Mouse (Mus musculus) CH12.LX (cell line): ENCODE measurements around the gene Unc13b. TPM values are rescaled to one million over a fixed set of nuclear protein-coding genes. Genes with fewer than 3 reads are reported as not detected.

Source experiments
- DNase-seq: peaks from one replicate; pipeline ENCODE4 v3.0.0-alpha.2; 2013; ENCODE audit errors: extremely low read depth
- H3K27ac ChIP-seq: 2 replicates; pipeline ENCODE4 v1.5.1; 2012; ENCODE audit warnings: low read depth, mild to moderate bottlenecking, control low read depth, moderate library complexity; ENCODE audit not compliant: insufficient read depth
- H3K27me3 ChIP-seq: replicated peaks from 2 replicates; pipeline ENCODE3; 2012; ENCODE audit warnings: inconsistent platforms
- H3K36me3 ChIP-seq, 2 experiments: replicated peaks in 1 of 2; 2 replicates each; pipeline versions ENCODE3 to v1.6.1; 2012; ENCODE audit warnings: inconsistent platforms in 1 of 2, low read length in 1 of 2, mild to moderate bottlenecking in 1 of 2, mixed read lengths in 1 of 2, moderate library complexity in 1 of 2; ENCODE audit not compliant: control insufficient read depth in 1 of 2, insufficient read depth in 1 of 2
- H3K4me1 ChIP-seq, 2 experiments: 2 replicates each; pipeline ENCODE4 v1.6.1; 2012; ENCODE audit warnings: inconsistent platforms in 1 of 2, moderate library complexity in 1 of 2; ENCODE audit not compliant: insufficient read depth in 2 of 2, control insufficient read depth in 1 of 2
- H3K4me2 ChIP-seq: 2 replicates; pipeline ENCODE4 v1.6.1; 2012; ENCODE audit warnings: low read depth, mild to moderate bottlenecking, control low read depth; ENCODE audit not compliant: poor library complexity, insufficient read depth, severe bottlenecking
- H3K4me3 ChIP-seq, 3 experiments: fragments of 150-350 bp in 1 of 3; sonication (generic) in 1 of 3; replicated peaks in 1 of 3; 2 replicates each; pipeline versions ENCODE3 to v1.5.1; 2011 to 2012; ENCODE audit warnings: low read depth in 2 of 3, low read length in 2 of 3, mild to moderate bottlenecking in 2 of 3, moderate library complexity in 2 of 3, control low read depth in 1 of 3, improper control_type of control experiment in 1 of 3, inconsistent platforms in 1 of 3, mixed read lengths in 1 of 3; ENCODE audit not compliant: poor library complexity in 1 of 3
- H3K79me2 ChIP-seq: replicated peaks from 2 replicates; pipeline ENCODE4 v1.6.1; 2012; ENCODE audit warnings: mild to moderate bottlenecking, moderate library complexity; ENCODE audit not compliant: control insufficient read depth, poor library complexity, insufficient read depth, severe bottlenecking; ENCODE audit errors: extremely low read depth
- H3K9ac ChIP-seq: 2 replicates; pipeline ENCODE4 v1.6.1; 2012; ENCODE audit warnings: low read depth, mild to moderate bottlenecking, control low read depth, moderate library complexity; ENCODE audit not compliant: insufficient read depth
- H3K9me3 ChIP-seq: replicated peaks from 2 replicates; pipeline ENCODE3; 2012; ENCODE audit warnings: low read length, inconsistent platforms, mixed read lengths
- BHLHE40 ChIP-seq: IDR thresholded peaks from 2 replicates; pipeline ENCODE4 v1.6.1; 2011; ENCODE audit warnings: mild to moderate bottlenecking, low read depth, low read length, improper control_type of control experiment
- CHD2 ChIP-seq: IDR thresholded peaks from 2 replicates; pipeline ENCODE4 v1.6.1; 2011; ENCODE audit warnings: low read length, improper control_type of control experiment
- CTCF ChIP-seq, 2 experiments: IDR thresholded peaks in 1 of 2; conservative IDR thresholded peaks in 1 of 2; 2 replicates each; pipeline ENCODE4 v1.5.1; 2011 to 2012; ENCODE audit warnings: low read depth in 2 of 2, low read length in 2 of 2, improper control_type of control experiment in 1 of 2, inconsistent platforms in 1 of 2, mild to moderate bottlenecking in 1 of 2, moderate library complexity in 1 of 2
- ELF1 ChIP-seq: IDR thresholded peaks from 2 replicates; pipeline ENCODE4 v1.6.1; 2014; ENCODE audit warnings: low read depth, mild to moderate bottlenecking, inconsistent platforms, low read length, improper control_type of control experiment
- EP300 ChIP-seq: IDR thresholded peaks from 2 replicates; pipeline ENCODE4 v1.6.1; 2011; ENCODE audit warnings: low read length, improper control_type of control experiment
- GABPA ChIP-seq: IDR thresholded peaks from 2 replicates; pipeline ENCODE4 v1.6.1; 2012; ENCODE audit warnings: low read depth, low read length, improper control_type of control experiment, inconsistent platforms; ENCODE audit not compliant: insufficient replicate concordance
- HCFC1 ChIP-seq: IDR thresholded peaks from 2 replicates; pipeline ENCODE4 v1.6.1; 2012; ENCODE audit warnings: low read depth, mild to moderate bottlenecking, inconsistent platforms, low read length, improper control_type of control experiment
- KAT2A ChIP-seq: IDR thresholded peaks from 2 replicates; pipeline ENCODE4 v1.6.1; 2012; ENCODE audit warnings: low read length, improper control_type of control experiment, inconsistent platforms; ENCODE audit not compliant: insufficient replicate concordance
- MAFK ChIP-seq: IDR thresholded peaks from 2 replicates; pipeline ENCODE4 v1.6.1; 2011; ENCODE audit warnings: low read length, improper control_type of control experiment; ENCODE audit not compliant: insufficient replicate concordance
- MAX ChIP-seq: IDR thresholded peaks from 2 replicates; pipeline ENCODE4 v1.6.1; 2011; ENCODE audit warnings: low read length, improper control_type of control experiment
- MEF2A ChIP-seq: IDR thresholded peaks from 2 replicates; pipeline ENCODE4 v1.6.1; 2014; ENCODE audit warnings: low read depth, mild to moderate bottlenecking, inconsistent platforms, low read length, improper control_type of control experiment, borderline replicate concordance
- MYC ChIP-seq: IDR thresholded peaks from 2 replicates; pipeline ENCODE4 v1.6.1; 2011; ENCODE audit warnings: low read depth, mild to moderate bottlenecking, improper control_type of control experiment, low read length
- NRF1 ChIP-seq: IDR thresholded peaks from 2 replicates; pipeline ENCODE4 v1.6.1; 2014; ENCODE audit warnings: low read depth, mild to moderate bottlenecking, inconsistent platforms, low read length, improper control_type of control experiment, moderate library complexity
- PAX5 ChIP-seq: IDR thresholded peaks from 2 replicates; pipeline ENCODE4 v1.6.1; 2012; ENCODE audit warnings: low read length, inconsistent platforms, mixed read lengths
- RAD21 ChIP-seq: IDR thresholded peaks from 2 replicates; pipeline ENCODE4 v1.6.1; 2011; ENCODE audit warnings: low read depth, mild to moderate bottlenecking, low read length, improper control_type of control experiment, moderate library complexity
- SIN3A ChIP-seq: IDR thresholded peaks from 2 replicates; pipeline ENCODE4 v1.6.1; 2012; ENCODE audit warnings: low read length, improper control_type of control experiment, inconsistent platforms
- SMC3 ChIP-seq: IDR thresholded peaks from 2 replicates; pipeline ENCODE4 v1.6.1; 2011; ENCODE audit warnings: low read depth, low read length, improper control_type of control experiment
- TBP ChIP-seq: conservative IDR thresholded peaks from 2 replicates; pipeline ENCODE4 v1.6.1; 2011; ENCODE audit warnings: low read depth, low read length, improper control_type of control experiment
- USF2 ChIP-seq: conservative IDR thresholded peaks from 2 replicates; pipeline ENCODE4 v1.6.1; 2011; ENCODE audit warnings: low read depth, low read length, improper control_type of control experiment
- ZC3H11A ChIP-seq: IDR thresholded peaks from 2 replicates; pipeline ENCODE4 v1.6.1; 2012; ENCODE audit warnings: low read depth, mild to moderate bottlenecking, inconsistent platforms, low read length, improper control_type of control experiment
- ZKSCAN1 ChIP-seq: IDR thresholded peaks from 2 replicates; pipeline ENCODE4 v1.6.1; 2012; ENCODE audit warnings: low read depth, inconsistent platforms, low read length, improper control_type of control experiment, borderline replicate concordance
- ZMIZ1 ChIP-seq: IDR thresholded peaks from 2 replicates; pipeline ENCODE4 v1.6.1; 2012; ENCODE audit warnings: low read depth, mild to moderate bottlenecking, inconsistent platforms, low read length, improper control_type of control experiment
- dilution Hi-C: fragments of 300-500 bp; cut with MboI; formaldehyde crosslinking; loops from 2 replicates; pipeline ENCODE4 v1.14.3; 2020; ENCODE audit warnings: low sequenced_read_pairs; ENCODE audit not compliant: extremely low pct_unique_long_range_greater_than_20kb, extremely low pct_ligation_motif_present
- in situ Hi-C: fragments of 300-500 bp; cut with MboI; formaldehyde crosslinking; loops from 3 replicates; pipeline ENCODE4 v1.14.3; 2019; ENCODE audit warnings: low sequenced_read_pairs, low pct_ligation_motif_present, low pct_unique_long_range_greater_than_20kb, mixed read lengths
- polyA plus RNA-seq: library from polyadenylated mRNA; unstranded; fragments of >175 nt; gene quantifications from 2 replicates; pipeline ENCODE4 v1.2.1, GENCODE M21; 2012; ENCODE audit warnings: low read depth; ENCODE audit not compliant: insufficient read length
- total RNA-seq, 2 experiments: library from RNA; depleted of rRNA; stranded (reverse); fragments of 300-350 nt in 1 of 2; fragments of >200 nt in 1 of 2; gene quantifications; 2 replicates each; pipeline ENCODE4 v1.2.3; 2012 to 2014

The Unc13b gene
- total and polyA plus RNA-seq, 3 experiments, result 0.08 to 0.23 (median 0.19) TPM

DNA sequence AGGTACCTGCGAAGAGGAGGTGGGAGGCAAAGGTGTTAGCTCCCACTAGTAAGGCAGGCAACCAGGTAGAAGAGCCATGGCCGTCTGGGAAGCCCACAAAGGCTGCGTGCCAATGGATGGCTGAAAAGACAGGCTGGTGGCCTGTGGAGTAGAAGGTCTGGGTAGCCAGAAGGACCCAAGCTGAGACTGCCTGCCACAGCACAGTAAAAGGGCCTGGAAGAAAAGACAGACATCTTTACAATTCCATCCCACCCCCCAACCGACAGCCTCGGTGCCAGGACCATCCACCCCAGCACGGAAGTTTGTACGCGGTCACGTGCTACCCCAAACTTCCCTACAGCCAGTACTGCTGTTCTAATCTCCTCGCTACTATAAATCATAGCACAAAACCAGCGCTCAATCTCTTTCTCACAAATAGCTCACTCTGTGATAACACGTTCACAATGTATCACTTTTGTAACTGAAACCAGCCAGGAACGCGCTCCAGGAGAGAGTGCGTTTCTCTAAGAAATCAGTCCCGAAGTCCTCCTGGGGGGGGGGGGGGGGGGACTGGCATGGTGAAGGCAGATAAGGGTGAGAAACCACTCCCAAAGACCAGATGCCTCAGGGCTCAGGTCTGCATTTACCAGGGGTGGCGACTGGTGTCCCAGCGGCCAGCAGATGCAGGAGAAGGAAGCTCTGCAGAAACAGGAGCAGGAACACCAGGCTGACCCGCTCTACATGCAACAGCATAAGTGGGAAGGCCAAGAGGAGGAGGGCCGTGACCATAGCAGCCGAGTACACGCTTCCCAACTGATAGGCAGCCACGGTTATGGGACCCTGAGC is 38.9 kb upstream of the Unc13b start:
- dilution Hi-C loops, result no loop called here
- H3K4me3 ChIP-seq, result no peak overlapping the region
- no peak overlapping the region for H3K4me2 ChIP-seq
- no peak for DNase-seq
- peaks cover 58 to 80% of the 10 kb centered on the region in 2 experiments for H3K36me3 ChIP-seq
- H3K9me3 ChIP-seq, result no peaks in the 10 kb centered on the region
- in situ Hi-C loops, result loop anchor here (25.0 kb wide), 1 partner anchor 542 kb away; the partner anchor contains the start of genes Creb3 and Tln1
- H3K9ac ChIP-seq, result no peak overlapping the region
- TF ChIP-seq RAD21 (no peak), PAX5 (no peak), BHLHE40 (no peak), CHD2 (no peak), ZKSCAN1 (no peak), USF2 (no peak), SIN3A (no peak), ELF1 (no peak)
- peaks cover 7 to 12% of the 10 kb centered on the region in 2 experiments for H3K4me1 ChIP-seq
- no peaks in the 10 kb centered on the region for H3K27me3 ChIP-seq
- H3K79me2 ChIP-seq, result 0 out of 2 replicates have a peak, but pooled peaks cover 5% of the 10 kb centered on the region
- H3K27ac ChIP-seq, result no peak overlapping the region

DNA sequence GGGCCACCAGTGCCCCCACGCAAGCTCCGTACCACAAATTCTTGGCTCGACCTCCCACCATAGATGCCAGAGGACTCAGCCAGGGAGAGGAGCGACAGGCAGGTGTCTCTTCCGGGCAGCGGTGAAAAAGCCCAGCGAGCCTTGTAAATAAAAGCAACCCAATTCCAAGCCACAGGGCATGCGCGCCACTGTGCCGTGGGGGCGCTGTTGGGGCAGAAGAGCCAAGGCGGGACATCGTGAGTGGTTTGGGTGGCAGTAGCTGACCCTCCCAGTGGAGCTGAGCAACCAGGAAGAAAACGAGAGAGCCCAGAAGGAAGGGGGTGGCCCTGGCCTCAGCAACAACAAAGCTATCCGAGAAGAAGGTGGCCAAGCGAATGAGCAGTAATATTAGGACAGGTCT is 37.9 kb upstream of the Unc13b start:
- in situ Hi-C loops (loop anchor here (25.0 kb wide), 1 partner anchor 541 kb away; the partner anchor contains the start of genes Creb3 and Tln1), dilution Hi-C loops (no loop called here)
- H3K36me3 ChIP-seq, result peaks cover 58 to 80% of the 10 kb centered on the region in 2 experiments
- no peak overlapping the region for H3K4me2 ChIP-seq
- H3K79me2 ChIP-seq, result 0 out of 2 replicates have a peak, but pooled peaks cover 5% of the 10 kb centered on the region
- peaks cover 7 to 13% of the 10 kb centered on the region in 2 experiments for H3K4me1 ChIP-seq
- H3K9me3 ChIP-seq, result no peaks in the 10 kb centered on the region
- H3K27me3 ChIP-seq, result no peaks in the 10 kb centered on the region
- H3K9ac ChIP-seq, result no peak overlapping the region
- no peak for TF ChIP-seq HCFC1
- no peak for TF ChIP-seq ZMIZ1
- no peak for TF ChIP-seq PAX5
- no peak overlapping the region for H3K4me3 ChIP-seq
- DNase-seq, result no peak
- H3K27ac ChIP-seq, result no peak overlapping the region

DNA sequence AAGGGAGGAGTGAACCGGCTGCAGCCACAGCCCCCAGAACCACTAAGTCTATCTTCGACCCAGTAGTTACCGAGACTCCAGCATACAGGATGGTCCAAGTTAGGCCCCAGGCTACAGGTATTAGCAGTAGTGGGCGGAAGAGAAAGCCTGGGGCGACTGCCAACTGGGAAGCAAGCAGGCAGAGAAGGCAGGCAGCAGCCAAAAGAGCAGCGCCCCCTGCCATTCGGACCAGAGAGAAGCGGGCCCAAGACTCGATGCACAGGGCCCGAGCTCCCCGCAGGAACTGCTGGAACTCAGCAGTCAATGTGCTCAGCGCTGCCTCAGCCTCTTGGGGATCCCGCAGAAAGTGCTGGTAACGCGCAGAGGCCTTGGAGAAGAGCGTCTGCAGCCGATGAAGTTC is 37.4 kb upstream of the Unc13b start:
- TF ChIP-seq TBP (no peak), CTCF (conservative IDR thresholded peaks at IDR 0.05 in 1 of 2, IDR thresholded peaks at IDR 0.05 in 1 of 2; ENCODE audit: low read depth in 2 of 2, low read length in 2 of 2) (no peak), RAD21 (no peak), MAFK (no peak), SMC3 (no peak), MYC (no peak), GABPA (no peak), ZMIZ1 (no peak), ZC3H11A (no peak), MEF2A (no peak), KAT2A (no peak), NRF1 (no peak), EP300 (no peak), MAX (no peak)
- Histone ChIP-seq H3K9ac (no peak overlapping the region), H3K4me2 (no peak overlapping the region), H3K9me3 (no peaks in the 10 kb centered on the region), H3K27me3 (no peaks in the 10 kb centered on the region), H3K79me2 (0 out of 2 replicates have a peak, but pooled peaks cover 5% of the 10 kb centered on the region), H3K4me1 (peaks cover 7 to 15% of the 10 kb centered on the region in 2 experiments), H3K4me3 (no peak overlapping the region), H3K36me3 (peaks cover 58 to 82% of the 10 kb centered on the region in 2 experiments), H3K27ac (no peak overlapping the region)
- in situ Hi-C loops (loop anchor here (25.0 kb wide), 1 partner anchor 541 kb away; the partner anchor contains the start of genes Creb3 and Tln1), dilution Hi-C loops (no loop called here)
- DNase-seq, result no peak
